Comparison of ENCODE assay signal across 9 mouse cellular contexts in the genomic region with DNA sequence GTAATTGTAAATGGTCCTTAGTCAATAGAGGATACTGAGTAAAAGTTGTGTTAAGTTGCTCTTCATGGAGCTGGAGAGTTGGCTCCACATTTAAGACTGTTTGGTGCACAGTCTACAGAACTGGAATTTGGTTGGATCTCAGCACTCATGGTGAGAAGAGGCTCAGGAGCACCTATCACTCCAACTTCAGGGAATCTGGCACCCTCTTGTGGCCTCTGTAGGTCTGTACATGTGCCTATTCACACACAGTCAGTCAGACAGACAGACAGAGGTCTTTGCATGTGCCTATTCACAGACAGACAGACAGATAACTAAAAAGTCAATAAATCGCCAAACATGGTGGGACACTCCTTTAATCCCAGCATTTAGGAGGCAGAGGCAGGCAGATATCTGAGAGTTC. TPM values are rescaled to one million over a fixed set of nuclear protein-coding genes. Genes with fewer than 3 reads are reported as not detected.
DNase-seq lines count a peak whose midpoint lies in the region; ATAC-seq and TF ChIP-seq lines count a peak whose summit lies in the region.
"Had no signal": no experiment of that assay in that cellular context is flagged by ENCODE, and none has a peak within 500 bp of the region (broad histone marks: within the 10 kb centered on the region; RNA-seq: fewer than 3 reads in every experiment).

No protein-coding gene starts in this region.

- H3K27ac ChIP-seq in forebrain, postnatal 0 days (ENCODE audit: low read depth, low read length) = no peak overlapping the region
- H3K27ac ChIP-seq in forebrain, embryonic 12.5 days = no peak overlapping the region
- no peak overlapping the region for H3K27ac ChIP-seq in testis, adult 2 months (ENCODE audit: control insufficient read depth, insufficient read depth, low read depth, low read length)
- no peak overlapping the region for H3K27ac ChIP-seq in cortical plate, adult 2 months (ENCODE audit: insufficient read depth, low read length)
- no peak overlapping the region for H3K27ac ChIP-seq in forebrain, embryonic 11.5 days (ENCODE audit: low read depth, low read length)
- H3K27ac ChIP-seq: limb, embryonic 13.5 days had no signal

- H3K4me2 ChIP-seq in forebrain, postnatal 0 days (ENCODE audit: low read depth) = no peak overlapping the region
- no peak overlapping the region for H3K4me2 ChIP-seq in forebrain, embryonic 12.5 days
- no peak overlapping the region for H3K4me2 ChIP-seq in forebrain, embryonic 11.5 days (ENCODE audit: low read depth, low read length, severe bottlenecking)
- H3K4me2 ChIP-seq: limb, embryonic 13.5 days had no signal

- H3K4me1 ChIP-seq in forebrain, postnatal 0 days (ENCODE audit: insufficient read depth) = no peaks in the 10 kb centered on the region
- no peaks in the 10 kb centered on the region for H3K4me1 ChIP-seq in forebrain, embryonic 12.5 days
- no peaks in the 10 kb centered on the region for H3K4me1 ChIP-seq in testis, adult 2 months (ENCODE audit: control insufficient read depth, insufficient read depth, low read length)
- no peaks in the 10 kb centered on the region for H3K4me1 ChIP-seq in cortical plate, adult 2 months (ENCODE audit: control insufficient read depth, insufficient read depth, low read length)
- H3K4me1 ChIP-seq in forebrain, embryonic 11.5 days (replicated peaks; ENCODE audit: control insufficient read depth, insufficient read depth, low read length) = no peaks in the 10 kb centered on the region
- H3K4me1 ChIP-seq: limb, embryonic 13.5 days had no signal

- peak; percentile 66 for TF ChIP-seq CTCF in forebrain, postnatal 0 days (IDR thresholded peaks at IDR 0.05; ENCODE audit: low read depth)
- TF ChIP-seq CTCF in testis, adult 2 months (IDR thresholded peaks at IDR 0.05; ENCODE audit: control insufficient read depth, insufficient read depth, insufficient replicate concordance, low read depth, low read length) = peak; percentile 28; the same call in 1 of the 2 replicates
- TF ChIP-seq CTCF in cortical plate, adult 2 months (IDR thresholded peaks at IDR 0.05; ENCODE audit: extremely low read depth, insufficient read depth, low read length) = peak; percentile 77

- DNase-seq in forebrain, postnatal 0 days = peak; percentile 32
- no peak for DNase-seq in testis, postnatal 10 days (ENCODE audit: low spot score)
- DNase-seq in lung, postnatal 25 days (ENCODE audit: low spot score) = peak; percentile 42
- DNase-seq in ovary, postnatal 14 days (ENCODE audit: low spot score) = no peak
- no peak for DNase-seq in forebrain, embryonic 11.5 days (ENCODE audit: low spot score)

- TF ChIP-seq POLR2A in testis, adult 2 months (IDR thresholded peaks at IDR 0.05; ENCODE audit: control insufficient read depth, low read depth, low read length) = no peak
- TF ChIP-seq POLR2A in cortical plate, adult 2 months (IDR thresholded peaks at IDR 0.05; ENCODE audit: extremely low read depth, insufficient read depth, low read length) = no peak

- H3K36me3 ChIP-seq in forebrain, postnatal 0 days (ENCODE audit: insufficient read depth) = no peaks in the 10 kb centered on the region
- H3K36me3 ChIP-seq in forebrain, embryonic 12.5 days (replicated peaks) = no peaks in the 10 kb centered on the region
- no peaks in the 10 kb centered on the region for H3K36me3 ChIP-seq in testis, adult 2 months (ENCODE audit: control insufficient read depth, insufficient read depth, low read length)
- no peaks in the 10 kb centered on the region for H3K36me3 ChIP-seq in forebrain, embryonic 11.5 days (ENCODE audit: control insufficient read depth, insufficient read depth, low read length)
- H3K36me3 ChIP-seq: limb, embryonic 13.5 days had no signal

- H3K9me3 ChIP-seq in forebrain, postnatal 0 days (ENCODE audit: low read length) = no peaks in the 10 kb centered on the region
- H3K9me3 ChIP-seq in forebrain, embryonic 12.5 days = no peaks in the 10 kb centered on the region
- no peaks in the 10 kb centered on the region for H3K9me3 ChIP-seq in forebrain, embryonic 11.5 days (ENCODE audit: control insufficient read depth, low read length)

- H3K4me3 ChIP-seq in forebrain, postnatal 0 days (ENCODE audit: low read depth, low read length) = no peak overlapping the region
- H3K4me3 ChIP-seq in forebrain, embryonic 12.5 days (replicated peaks) = no peak overlapping the region
- H3K4me3 ChIP-seq in testis, adult 2 months (ENCODE audit: control insufficient read depth, low read depth, low read length) = no peak overlapping the region
- no peak overlapping the region for H3K4me3 ChIP-seq in cortical plate, adult 2 months (ENCODE audit: insufficient read depth, low read length)
- H3K4me3 ChIP-seq in forebrain, embryonic 11.5 days (ENCODE audit: low read depth, low read length) = no peak overlapping the region
- H3K4me3 ChIP-seq: limb, embryonic 13.5 days had no signal

- H3K9ac ChIP-seq in forebrain, postnatal 0 days = no peak overlapping the region
- no peak overlapping the region for H3K9ac ChIP-seq in forebrain, embryonic 12.5 days
- no peak overlapping the region for H3K9ac ChIP-seq in forebrain, embryonic 11.5 days (ENCODE audit: low read length)
- H3K9ac ChIP-seq: limb, embryonic 13.5 days had no signal

- H3K27me3 ChIP-seq in forebrain, postnatal 0 days (ENCODE audit: insufficient read depth, low read length) = no peaks in the 10 kb centered on the region
- peaks cover 5% of the 10 kb centered on the region; the same call in 1 of the 2 replicates for H3K27me3 ChIP-seq in forebrain, embryonic 12.5 days
- no peaks in the 10 kb centered on the region for H3K27me3 ChIP-seq in testis, adult 2 months (ENCODE audit: control insufficient read depth, insufficient read depth, low read length)
- no peaks in the 10 kb centered on the region for H3K27me3 ChIP-seq in forebrain, embryonic 11.5 days (ENCODE audit: control insufficient read depth, insufficient read depth, low read length)
- H3K27me3 ChIP-seq: limb, embryonic 13.5 days had no signal

- WGBS in forebrain, postnatal 0 days = 36% methylated on average over 1 of the region's 1 CpGs
- WGBS in forebrain, embryonic 12.5 days = 31% methylated on average over 1 of the region's 1 CpGs
- WGBS in forebrain, embryonic 11.5 days = 52% methylated on average over 1 of the region's 1 CpGs

- no peak for ATAC-seq in forebrain, postnatal 0 days
- ATAC-seq in forebrain, embryonic 12.5 days (ENCODE audit: low FRiP score) = no peak
- ATAC-seq in forebrain, embryonic 11.5 days (replicated peaks; ENCODE audit: low FRiP score) = no peak

RNA-seq across cellular contexts. Expression of gene Apol8, which starts 6.3 kb away (rescaled TPM):
- total RNA-seq in forebrain, postnatal 0 days (2014; rRNA removed) = 0.08 and 2.0 TPM in 2 replicates
- polyA plus RNA-seq in forebrain, postnatal 0 days (2015; fragmentation: Nextera tagmentation; extraction: Ambion mirVana) = 0.36 and 0.44 TPM in 2 replicates
- polyA plus RNA-seq in forebrain, embryonic 12.5 days (2016; fragmentation: Nextera tagmentation; extraction: Ambion mirVana) = 0.24 and 0.46 TPM in 2 replicates
- polyA plus RNA-seq in testis, adult 2 months (2012; rRNA removed) = 0.17 TPM in 2 replicates
- polyA plus RNA-seq in cortical plate, adult 2 months (2012; rRNA removed) = 4.8 and 6.2 TPM in 2 replicates
- polyA plus RNA-seq in forebrain, embryonic 11.5 days (2014; fragmentation: Nextera tagmentation; extraction: Ambion mirVana) = 0.16 and 0.21 TPM in 2 replicates
- polyA plus RNA-seq: limb, embryonic 13.5 days had no signal

RNA-seq across cellular contexts. Expression of gene Apol9b, which starts 21.6 kb away (rescaled TPM):
- not detected in 2 replicates for total RNA-seq in forebrain, postnatal 0 days (2014; rRNA removed)
- 0.16 TPM in 1 of 2 replicates, not detected in the other for polyA plus RNA-seq in forebrain, postnatal 0 days (2015; fragmentation: Nextera tagmentation; extraction: Ambion mirVana)
- polyA plus RNA-seq in forebrain, embryonic 12.5 days (2016; fragmentation: Nextera tagmentation; extraction: Ambion mirVana) = not detected in 2 replicates
- not detected in 2 replicates for polyA plus RNA-seq in testis, adult 2 months (2012; rRNA removed)
- polyA plus RNA-seq in cortical plate, adult 2 months (2012; rRNA removed) = 0.62 and 0.69 TPM in 2 replicates
- not detected in 2 replicates for polyA plus RNA-seq in forebrain, embryonic 11.5 days (2014; fragmentation: Nextera tagmentation; extraction: Ambion mirVana)
- polyA plus RNA-seq: limb, embryonic 13.5 days had no signal

RNA-seq across cellular contexts. Expression of gene Apol7e, which starts 51.8 kb away (rescaled TPM):
- total RNA-seq in forebrain, postnatal 0 days (2014; rRNA removed) = not detected in 2 replicates
- polyA plus RNA-seq in forebrain, postnatal 0 days (2015; fragmentation: Nextera tagmentation; extraction: Ambion mirVana) = 0.08 TPM in 1 of 2 replicates, not detected in the other
- polyA plus RNA-seq in forebrain, embryonic 12.5 days (2016; fragmentation: Nextera tagmentation; extraction: Ambion mirVana) = not detected in 2 replicates
- not detected in 2 replicates for polyA plus RNA-seq in testis, adult 2 months (2012; rRNA removed)
- 0.17 TPM in 2 replicates for polyA plus RNA-seq in cortical plate, adult 2 months (2012; rRNA removed)
- not detected in 2 replicates for polyA plus RNA-seq in forebrain, embryonic 11.5 days (2014; fragmentation: Nextera tagmentation; extraction: Ambion mirVana)
- polyA plus RNA-seq: limb, embryonic 13.5 days had no signal

Comparison
In these comparisons a context has a peak if more than half of its experiments do, and no peak if none do; other contexts are left out.
1. DNase-seq: peak in forebrain, postnatal 0 days (single experiment) and lung, postnatal 25 days (single experiment); none in testis, postnatal 10 days (single experiment), ovary, postnatal 14 days (single experiment) and forebrain, embryonic 11.5 days (single experiment).
2. Peak in every context shown above with its lines, with median percentiles within 50 percentile points of each other: CTCF ChIP-seq.